In genomic region chr12:71217866-71218522, GRCm38 (mm10) we compare ENCODE assay signal across 9 mouse cellular contexts.
DNase-seq lines count a peak whose midpoint lies in the region; ATAC-seq and TF ChIP-seq lines count a peak whose summit lies in the region.
"Had no signal": no experiment of that assay in that cellular context is flagged by ENCODE, and none has a peak within 500 bp of the region (broad histone marks: within the 10 kb centered on the region; RNA-seq: fewer than 3 reads in every experiment).

No protein-coding gene starts in this region.

- no peaks in the 10 kb centered on the region for H3K9me3 ChIP-seq in intestine, embryonic 14.5 days (ENCODE audit: control insufficient read depth, low read length)
- H3K9me3 ChIP-seq in intestine, postnatal 0 days (ENCODE audit: control insufficient read depth), result no peaks in the 10 kb centered on the region
- no peaks in the 10 kb centered on the region for H3K9me3 ChIP-seq in neural tube, embryonic 15.5 days (replicated peaks)

- H3K4me2 ChIP-seq in intestine, embryonic 14.5 days (ENCODE audit: low read length), result no peak overlapping the region
- H3K4me2 ChIP-seq in intestine, postnatal 0 days (replicated peaks; ENCODE audit: low read depth), result no peak overlapping the region
- no peak overlapping the region for H3K4me2 ChIP-seq in neural tube, embryonic 15.5 days

- intact Hi-C loops in heart, postnatal 14 days (cut with DNase I), result no loop called here

- ATAC-seq in intestine, embryonic 14.5 days (replicated peaks; ENCODE audit: low FRiP score, low TSS enrichment, low read depth), result 0 out of 2 replicates have a peak, but pooled peaks have one; percentile 27
- ATAC-seq in intestine, postnatal 0 days, result no peak
- peak; percentile 41; the same call in 1 of the 2 replicates for ATAC-seq in neural tube, embryonic 15.5 days (ENCODE audit: low FRiP score)

- H3K27ac ChIP-seq in intestine, embryonic 14.5 days (ENCODE audit: low read depth), result no peak overlapping the region
- no peak overlapping the region for H3K27ac ChIP-seq in intestine, postnatal 0 days (ENCODE audit: low read depth, low read length)
- H3K27ac ChIP-seq in neural tube, embryonic 15.5 days (replicated peaks), result no peak overlapping the region; the same call in 1 of the 2 replicates
- H3K27ac ChIP-seq: macrophage had no signal

- H3K27me3 ChIP-seq in intestine, embryonic 14.5 days (replicated peaks; ENCODE audit: control insufficient read depth, insufficient read depth, low read length), result no peaks in the 10 kb centered on the region
- no peaks in the 10 kb centered on the region for H3K27me3 ChIP-seq in intestine, postnatal 0 days (replicated peaks; ENCODE audit: control insufficient read depth, insufficient read depth, low read length)
- H3K27me3 ChIP-seq in neural tube, embryonic 15.5 days (replicated peaks), result no peaks in the 10 kb centered on the region

- H3K36me3 ChIP-seq in intestine, embryonic 14.5 days (ENCODE audit: control insufficient read depth, insufficient read depth, low read length), result peaks cover 36% of the 10 kb centered on the region
- H3K36me3 ChIP-seq in intestine, postnatal 0 days (ENCODE audit: control insufficient read depth, insufficient read depth), result peaks cover 11% of the 10 kb centered on the region; the same call in 1 of the 2 replicates
- H3K36me3 ChIP-seq in neural tube, embryonic 15.5 days, result peaks cover 4% of the 10 kb centered on the region; the same call in 1 of the 2 replicates

- peak; percentile 54 for DNase-seq in intestine, embryonic 14.5 days (ENCODE audit: low spot score)
- DNase-seq in MN1 (ENCODE audit: low spot score), result peak; percentile 94
- DNase-seq in cerebellum, adult 8-10 months, result peak; percentile 8
- peak; percentile 31 to 53 for DNase-seq in heart, postnatal 14 days
- no peak for DNase-seq in B cell, adult 2 months
- DNase-seq in spleen, adult 18-20 months, result no peak

- no peak overlapping the region for H3K9ac ChIP-seq in intestine, embryonic 14.5 days (ENCODE audit: low read length)
- no peak overlapping the region for H3K9ac ChIP-seq in intestine, postnatal 0 days (ENCODE audit: low read depth, low read length)
- H3K9ac ChIP-seq in neural tube, embryonic 15.5 days (replicated peaks), result no peak overlapping the region

- H3K4me3 ChIP-seq in intestine, embryonic 14.5 days (ENCODE audit: low read depth, low read length), result no peak overlapping the region
- H3K4me3 ChIP-seq in intestine, postnatal 0 days (ENCODE audit: low read depth, low read length), result no peak overlapping the region
- H3K4me3 ChIP-seq in neural tube, embryonic 15.5 days (replicated peaks), result no peak overlapping the region

- no peak for TF ChIP-seq CTCF in intestine, postnatal 0 days (IDR thresholded peaks at IDR 0.05; ENCODE audit: low read depth)

- no peaks in the 10 kb centered on the region for H3K4me1 ChIP-seq in intestine, embryonic 14.5 days (replicated peaks; ENCODE audit: control insufficient read depth, insufficient read depth, low read length)
- H3K4me1 ChIP-seq in intestine, postnatal 0 days (replicated peaks; ENCODE audit: control insufficient read depth, insufficient read depth, low read length), result no peaks in the 10 kb centered on the region
- H3K4me1 ChIP-seq in neural tube, embryonic 15.5 days, result peaks cover 2% of the 10 kb centered on the region; the same call in 1 of the 2 replicates

- WGBS in intestine, embryonic 14.5 days, result 60% methylated on average over 6 of the region's 6 CpGs
- 70% methylated on average over 6 of the region's 6 CpGs for WGBS in intestine, postnatal 0 days
- 69% methylated on average over 6 of the region's 6 CpGs for WGBS in neural tube, embryonic 15.5 days

Comparison
In these comparisons a context has a peak if more than half of its experiments do, and no peak if none do; other contexts are left out.
1. DNase-seq: peak in intestine, embryonic 14.5 days (single experiment), MN1 (single experiment), cerebellum, adult 8-10 months (single experiment) and heart, postnatal 14 days (2 of 2); none in B cell, adult 2 months (0 of 2) and spleen, adult 18-20 months (0 of 2).